Mouse (Mus musculus): Measurements from ENCODE around the gene Cd244a.

DNA sequence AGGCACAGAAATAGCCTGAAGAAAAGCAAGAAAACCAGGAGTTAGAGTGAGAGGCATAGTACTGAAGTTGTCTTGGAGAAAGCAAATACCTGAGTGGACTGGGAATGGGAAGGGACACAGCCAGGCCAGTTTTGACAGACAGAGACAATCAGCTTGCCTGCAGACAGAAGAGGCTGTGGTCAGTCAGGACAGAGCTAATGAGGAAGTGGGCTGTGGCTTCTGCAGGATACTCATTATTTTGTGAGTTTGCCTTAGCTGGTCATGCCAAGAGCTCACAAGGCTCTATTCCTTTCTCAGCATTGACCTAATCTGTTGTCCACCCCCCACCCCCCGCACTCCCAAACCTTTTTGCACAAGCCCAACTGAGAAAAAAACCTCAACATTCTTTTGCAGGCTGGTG is 2.2 kb downstream of the Cd244a start:
- TF ChIP-seq CTCF (IDR thresholded peaks at IDR 0.05; ENCODE audit: borderline replicate concordance, control insufficient read depth, extremely low read depth, insufficient read depth, low read length, poor library complexity): no peak
- no peak for TF ChIP-seq POLR2A (IDR thresholded peaks at IDR 0.05; ENCODE audit: control insufficient read depth, extremely low read depth, insufficient read depth, low read length, poor library complexity)
